9 mouse cellular contexts compared by ENCODE assay signal in genomic region chr16:45630347-45630960, GRCm38 (mm10). TPM values are rescaled to one million over a fixed set of nuclear protein-coding genes. Genes with fewer than 3 reads are reported as not detected.
DNase-seq lines count a peak whose midpoint lies in the region; ATAC-seq and TF ChIP-seq lines count a peak whose summit lies in the region.
"Had no signal": no experiment of that assay in that cellular context is flagged by ENCODE, and none has a peak within 500 bp of the region (broad histone marks: within the 10 kb centered on the region; RNA-seq: fewer than 3 reads in every experiment).

No protein-coding gene starts in this region.

- H3K4me3 ChIP-seq in heart, embryonic 10.5 days, result no peak overlapping the region
- no peak overlapping the region for H3K4me3 ChIP-seq in kidney, postnatal 0 days (replicated peaks; ENCODE audit: low read depth, low read length)
- H3K4me3 ChIP-seq in liver, adult 2 months (ENCODE audit: insufficient read depth, low read depth, low read length), result no peak overlapping the region
- H3K4me3 ChIP-seq: myocyte had no signal

- TF ChIP-seq POLR2A in liver, adult 2 months (IDR thresholded peaks at IDR 0.05; ENCODE audit: extremely low read depth, insufficient read depth, low read length), result no peak

- H3K79me2 ChIP-seq in liver, adult 2 months (ENCODE audit: control insufficient read depth, insufficient read depth, low read length), result no peaks in the 10 kb centered on the region

- peak; percentile 78 for DNase-seq in A20 (ENCODE audit: low read depth, low spot score)
- DNase-seq in adrenal gland, adult 18-20 months (ENCODE audit: low spot score in 2 of 2), result peak; percentile 59 to 64
- DNase-seq in embryo, embryonic 11 days, result peak; percentile 81
- DNase-seq in heart, embryonic 10.5 days (ENCODE audit: low spot score), result peak; percentile 73
- peak; percentile 87 for DNase-seq in kidney, postnatal 0 days (ENCODE audit: low spot score)
- DNase-seq in liver, adult 2 months (ENCODE audit: extremely low read depth, low read depth, low spot score), result peak; percentile 46
- peak; percentile 58 for DNase-seq in neural tube, embryonic 10.5 days (ENCODE audit: extremely low spot score, low spot score)
- peak; percentile 84 for DNase-seq in splenic B cell, adult 2 months (ENCODE audit: low read depth, low spot score)

- H3K4me1 ChIP-seq in heart, embryonic 10.5 days, result peaks cover 7% of the 10 kb centered on the region; the same call in 1 of the 2 replicates
- H3K4me1 ChIP-seq in kidney, postnatal 0 days (replicated peaks; ENCODE audit: insufficient read depth, low read length), result no peaks in the 10 kb centered on the region
- H3K4me1 ChIP-seq in liver, adult 2 months (ENCODE audit: control insufficient read depth, insufficient read depth, low read length), result no peaks in the 10 kb centered on the region

- ATAC-seq in kidney, postnatal 0 days (replicated peaks; ENCODE audit: low FRiP score, low read depth), result no peak

- H3K27ac ChIP-seq in heart, embryonic 10.5 days, result no peak overlapping the region
- H3K27ac ChIP-seq in kidney, postnatal 0 days, result no peak overlapping the region
- H3K27ac ChIP-seq in liver, adult 2 months (replicated peaks; ENCODE audit: insufficient read depth, low read depth, low read length), result no peak overlapping the region

- TF ChIP-seq CTCF in kidney, postnatal 0 days (IDR thresholded peaks at IDR 0.05; ENCODE audit: low read depth), result peak; percentile 88
- TF ChIP-seq CTCF in liver, adult 2 months (IDR thresholded peaks at IDR 0.05; ENCODE audit: low read depth, low read length), result peak; percentile 65

- no peaks in the 10 kb centered on the region for H3K9me3 ChIP-seq in heart, embryonic 10.5 days
- H3K9me3 ChIP-seq in kidney, postnatal 0 days (replicated peaks; ENCODE audit: low read length), result no peaks in the 10 kb centered on the region

- H3K27me3 ChIP-seq in heart, embryonic 10.5 days (ENCODE audit: insufficient read depth, poor library complexity, severe bottlenecking), result no peaks in the 10 kb centered on the region
- H3K27me3 ChIP-seq in kidney, postnatal 0 days (ENCODE audit: insufficient read depth, low read length), result no peaks in the 10 kb centered on the region
- H3K27me3 ChIP-seq in liver, adult 2 months (ENCODE audit: control insufficient read depth, insufficient read depth, low read length), result no peaks in the 10 kb centered on the region
- no peaks in the 10 kb centered on the region for H3K27me3 ChIP-seq in splenic B cell, adult 2 months (ENCODE audit: control insufficient read depth, insufficient read depth, low read length, poor library complexity, severe bottlenecking)

- WGBS in heart, embryonic 10.5 days, result 57% methylated on average over 5 of the region's 5 CpGs
- 48% methylated on average over 5 of the region's 5 CpGs for WGBS in kidney, postnatal 0 days
- WGBS in liver, adult 2 months, result 62% methylated on average over 5 of the region's 5 CpGs

- H3K36me3 ChIP-seq in heart, embryonic 10.5 days, result no peaks in the 10 kb centered on the region
- no peaks in the 10 kb centered on the region for H3K36me3 ChIP-seq in kidney, postnatal 0 days (ENCODE audit: insufficient read depth, low read length)
- H3K36me3 ChIP-seq in liver, adult 2 months (ENCODE audit: control insufficient read depth, insufficient read depth, low read length), result no peaks in the 10 kb centered on the region
- no peaks in the 10 kb centered on the region for H3K36me3 ChIP-seq in splenic B cell, adult 2 months (ENCODE audit: control insufficient read depth, insufficient read depth, low read length, poor library complexity, severe bottlenecking)

- H3K9ac ChIP-seq in kidney, postnatal 0 days (ENCODE audit: low read depth, low read length), result no peak overlapping the region
- H3K9ac ChIP-seq in liver, adult 2 months (ENCODE audit: low read depth, low read length), result no peak overlapping the region

- no peak overlapping the region for H3K4me2 ChIP-seq in kidney, postnatal 0 days (ENCODE audit: low read length)

RNA-seq across cellular contexts. Expression of gene Gcsam, which starts 20.3 kb away (rescaled TPM):
- total RNA-seq in adrenal gland, adult 18-20 months (2021), result under 1 TPM in 1 of 2 experiments, not detected in 1; 0.42 TPM
- polyA plus RNA-seq in heart, embryonic 10.5 days (2016; fragmentation: Nextera tagmentation; extraction: Ambion mirVana), result 0.28 TPM in 1 of 2 replicates, not detected in the other
- 0.04 and 0.16 TPM in 2 replicates for polyA plus RNA-seq in kidney, postnatal 0 days (2015; fragmentation: Nextera tagmentation; extraction: Ambion mirVana)
- total RNA-seq in liver, adult 2 months (2014; rRNA removed), result 0.09 and 0.20 TPM in 2 replicates
- polyA plus RNA-seq in liver, adult 2 months (2012; rRNA removed), result 0.05 and 0.15 TPM in 2 replicates
- polyA plus RNA-seq: myocyte had no signal

RNA-seq across cellular contexts. Expression of gene BC016579, which starts 23.4 kb away (rescaled TPM):
- under 1 TPM in 1 of 2 experiments, not detected in 1; 0.22 TPM for total RNA-seq in adrenal gland, adult 18-20 months (2021)
- polyA plus RNA-seq in heart, embryonic 10.5 days (2016; fragmentation: Nextera tagmentation; extraction: Ambion mirVana), result 0.15 and 0.29 TPM in 2 replicates
- 0.32 and 0.54 TPM in 2 replicates for polyA plus RNA-seq in kidney, postnatal 0 days (2015; fragmentation: Nextera tagmentation; extraction: Ambion mirVana)
- total RNA-seq in liver, adult 2 months (2014; rRNA removed), result 0.13 and 0.18 TPM in 2 replicates
- 0.04 TPM in 1 of 2 replicates, not detected in the other for polyA plus RNA-seq in liver, adult 2 months (2012; rRNA removed)
- polyA plus RNA-seq: myocyte had no signal
